Mouse (Mus musculus) myocyte (in vitro differentiated cells): ENCODE measurements around the gene Gm13889.

Experiments used
- POLR2A ChIP-seq: IDR thresholded peaks from one replicate; pipeline ENCODE4 v1.6.1; 2011; ENCODE audit warnings: low read depth, mild to moderate bottlenecking, control low read depth, moderate library complexity; ENCODE audit not compliant: insufficient read length
- POLR2AphosphoS2 ChIP-seq: IDR thresholded peaks from one replicate; pipeline ENCODE4 v1.6.1; 2011; ENCODE audit warnings: low read depth, control low read depth; ENCODE audit not compliant: insufficient read length
- TCF12 ChIP-seq: IDR thresholded peaks from one replicate; pipeline ENCODE4 v1.6.1; 2011; ENCODE audit warnings: mild to moderate bottlenecking, control low read depth; ENCODE audit not compliant: poor library complexity, insufficient read depth, severe bottlenecking

- TF ChIP-seq POLR2A (no peak), POLR2AphosphoS2 (no peak), TCF12 (no peak)
Observed at GRCm38 (mm10) chr2:93996254-93996653, 39.3 kb upstream of the Gm13889 start, which contains the start of gene Gm27027.
